Mouse (Mus musculus) small intestine, adult 2 months (tissue): ENCODE results near the gene Klf4.

ENCODE experiments used
- CTCF ChIP-seq: fragments of 200-500 bp; IDR thresholded peaks from 2 replicates; pipeline ENCODE4 v1.5.1; 2012; ENCODE audit warnings: low read depth, mild to moderate bottlenecking, control low read depth, inconsistent platforms, low read length, moderate library complexity, mixed read lengths; ENCODE audit not compliant: insufficient replicate concordance, insufficient read length; ENCODE audit errors: extremely low read depth
- POLR2A ChIP-seq: fragments of 200-500 bp; IDR thresholded peaks from 2 replicates; pipeline ENCODE4 v1.6.1; 2012; ENCODE audit warnings: low read depth, mild to moderate bottlenecking, control low read depth, inconsistent platforms, low read length, moderate library complexity

GRCm38 (mm10) chr4:55527931-55528330, 4.3 kb downstream of the Klf4 start:
- TF ChIP-seq CTCF = no peak
- no peak for TF ChIP-seq POLR2A
